ENCODE assay signal across 7 mouse cellular contexts in genomic region chr2:157464746-157465126, GRCm38 (mm10). TPM values are rescaled to one million over a fixed set of nuclear protein-coding genes. Genes with fewer than 3 reads are reported as not detected.
DNase-seq lines count a peak whose midpoint lies in the region; ATAC-seq and TF ChIP-seq lines count a peak whose summit lies in the region.

No protein-coding gene starts in this region.

- H3K27ac ChIP-seq in liver, postnatal 0 days (ENCODE audit: low read depth) = no peak overlapping the region
- peak overlapping the region; percentile 98 for H3K27ac ChIP-seq in midbrain, embryonic 11.5 days (ENCODE audit: low read depth, low read length)

- H3K4me1 ChIP-seq in liver, postnatal 0 days (ENCODE audit: insufficient read depth) = 0 out of 2 replicates have a peak, but pooled peaks cover 2% of the 10 kb centered on the region
- peaks cover 65% of the 10 kb centered on the region for H3K4me1 ChIP-seq in midbrain, embryonic 11.5 days (ENCODE audit: control insufficient read depth, insufficient read depth, low read length)

- no peaks in the 10 kb centered on the region for H3K27me3 ChIP-seq in liver, postnatal 0 days (ENCODE audit: insufficient read depth, low read length)
- no peaks in the 10 kb centered on the region for H3K27me3 ChIP-seq in midbrain, embryonic 11.5 days (ENCODE audit: control insufficient read depth, insufficient read depth, low read length)

- no peak overlapping the region for H3K4me3 ChIP-seq in liver, postnatal 0 days (ENCODE audit: low read depth, low read length)
- H3K4me3 ChIP-seq in midbrain, embryonic 11.5 days (ENCODE audit: low read depth, low read length) = peak overlapping the region; percentile 14; the same call in 1 of the 2 replicates

- H3K9me3 ChIP-seq in liver, postnatal 0 days (ENCODE audit: low read length) = no peaks in the 10 kb centered on the region
- H3K9me3 ChIP-seq in midbrain, embryonic 11.5 days (ENCODE audit: control insufficient read depth, low read length) = no peaks in the 10 kb centered on the region

- ATAC-seq in liver, postnatal 0 days = no peak
- peak; percentile 93 for ATAC-seq in midbrain, embryonic 11.5 days (ENCODE audit: low FRiP score)
- ATAC-seq in cerebellum, adult (ENCODE audit: insufficient number of reproducible peaks, low FRiP score, low TSS enrichment) = no peak

- H3K9ac ChIP-seq in liver, postnatal 0 days (replicated peaks) = no peak overlapping the region
- peak overlapping the region; percentile 73 for H3K9ac ChIP-seq in midbrain, embryonic 11.5 days (ENCODE audit: low read length)

- no peak overlapping the region for H3K4me2 ChIP-seq in liver, postnatal 0 days (ENCODE audit: low read depth, low read length)
- H3K4me2 ChIP-seq in midbrain, embryonic 11.5 days = peak overlapping the region; percentile 39

- no peak for TF ChIP-seq CTCF in liver, postnatal 0 days (IDR thresholded peaks at IDR 0.05; ENCODE audit: low read depth)

- TF ChIP-seq EP300 in liver, postnatal 0 days (IDR thresholded peaks at IDR 0.05; ENCODE audit: low read depth) = no peak

- peak; percentile 63 for DNase-seq in liver
- DNase-seq in liver, postnatal 0 days = no peak
- DNase-seq in embryo, embryonic 9.5 days (ENCODE audit: extremely low spot score) = peak; percentile 94
- DNase-seq in forelimb bud, embryonic 11.5 days (ENCODE audit: low read depth, low spot score) = peak; percentile 94
- peak; percentile 98 for DNase-seq in midbrain, embryonic 11.5 days (ENCODE audit: low spot score, missing footprints)
- DNase-seq in thymus, postnatal 4 days = no peak

- 52% methylated on average over 12 of the region's 12 CpGs for WGBS in liver, postnatal 0 days (ENCODE audit: insufficient replicate concordance)
- 1% methylated on average over 12 of the region's 12 CpGs for WGBS in midbrain, embryonic 11.5 days

- no peaks in the 10 kb centered on the region for H3K36me3 ChIP-seq in liver, postnatal 0 days (replicated peaks; ENCODE audit: insufficient read depth, low read length)
- H3K36me3 ChIP-seq in midbrain, embryonic 11.5 days (ENCODE audit: control insufficient read depth, insufficient read depth, low read length) = peaks cover 14% of the 10 kb centered on the region

RNA-seq across cellular contexts. Expression of gene Src, which starts 46.5 kb away (rescaled TPM):
- polyA plus RNA-seq in liver, postnatal 0 days (2015; fragmentation: Nextera tagmentation; extraction: Ambion mirVana) = 1.6 and 1.8 TPM in 2 replicates
- 11.2 and 14.0 TPM in 2 replicates for polyA plus RNA-seq in midbrain, embryonic 11.5 days (2014; fragmentation: Nextera tagmentation; extraction: Ambion mirVana)

Comparison
In these comparisons a context has a peak if more than half of its experiments do, and no peak if none do; other contexts are left out.
1. DNase-seq: peak in liver (single experiment), embryo, embryonic 9.5 days (single experiment), forelimb bud, embryonic 11.5 days (single experiment) and midbrain, embryonic 11.5 days (single experiment); none in liver, postnatal 0 days (single experiment) and thymus, postnatal 4 days (single experiment).